Mouse (Mus musculus): ENCODE measurements around the gene 1810009A15Rik. TPM values are rescaled to one million over a fixed set of nuclear protein-coding genes. Genes with fewer than 3 reads are reported as not detected.

Gene 1810009A15Rik
- polyA plus RNA-seq, 1 experiment, result 175 TPM

GRCm38 (mm10) chr19:8914212-8914611 lies 25.6 kb downstream of the 1810009A15Rik start:
- H3K4me3 ChIP-seq (ENCODE audit: insufficient read depth, poor library complexity, severe bottlenecking), result no peak overlapping the region
- TF ChIP-seq MYOG (IDR thresholded peaks at IDR 0.05; ENCODE audit: control insufficient read depth, extremely low read depth, insufficient read length) (no peak), CEBPB (IDR thresholded peaks at IDR 0.05; ENCODE audit: low read depth) (no peak), CTCF (IDR thresholded peaks at IDR 0.05; ENCODE audit: control insufficient read depth, insufficient read depth, insufficient read length) (no peak), FOSL1 (IDR thresholded peaks at IDR 0.05; ENCODE audit: insufficient read depth, low read length, poor library complexity, severe bottlenecking) (no peak)
- no peaks in the 10 kb centered on the region for H3K79me3 ChIP-seq (ENCODE audit: low read depth)
- H3K27me3 ChIP-seq (ENCODE audit: control insufficient read depth, insufficient read depth, insufficient read length), result no peaks in the 10 kb centered on the region
- H3K36me3 ChIP-seq (ENCODE audit: control insufficient read depth, insufficient read depth), result peaks cover 80% of the 10 kb centered on the region
- H3ac ChIP-seq (ENCODE audit: control insufficient read depth, insufficient read length, low read depth), result no peak overlapping the region
- H3K79me2 ChIP-seq (ENCODE audit: control insufficient read depth, insufficient read depth), result no peaks in the 10 kb centered on the region

GRCm38 (mm10) chr19:8919000-8919399 lies 30.3 kb downstream of the 1810009A15Rik start:
- H3K4me3 ChIP-seq (ENCODE audit: insufficient read depth, poor library complexity, severe bottlenecking), result no peak overlapping the region
- peaks cover 56% of the 10 kb centered on the region for H3K36me3 ChIP-seq (ENCODE audit: control insufficient read depth, insufficient read depth)
- peaks cover 30% of the 10 kb centered on the region for H3K79me3 ChIP-seq (ENCODE audit: low read depth)
- TF ChIP-seq CTCF (IDR thresholded peaks at IDR 0.05; ENCODE audit: control insufficient read depth, insufficient read depth, insufficient read length) (no peak), USF1 (IDR thresholded peaks at IDR 0.05; ENCODE audit: low read depth) (no peak), MAX (IDR thresholded peaks at IDR 0.05) (no peak)
- no peak overlapping the region for H3ac ChIP-seq (ENCODE audit: control insufficient read depth, insufficient read length, low read depth)
- no peaks in the 10 kb centered on the region for H3K27me3 ChIP-seq (ENCODE audit: control insufficient read depth, insufficient read depth, insufficient read length)
- peaks cover 35% of the 10 kb centered on the region for H3K79me2 ChIP-seq (ENCODE audit: control insufficient read depth, insufficient read depth)

- H3K27me3 ChIP-seq (ENCODE audit: control insufficient read depth, insufficient read depth, insufficient read length), result no peaks in the 10 kb centered on the region
- H3K79me2 ChIP-seq (ENCODE audit: control insufficient read depth, insufficient read depth), result peaks cover 42% of the 10 kb centered on the region
- no peak for TF ChIP-seq FOSL1 (IDR thresholded peaks at IDR 0.05; ENCODE audit: insufficient read depth, low read length, poor library complexity, severe bottlenecking)
- no peak for TF ChIP-seq CEBPB (IDR thresholded peaks at IDR 0.05; ENCODE audit: low read depth)
- no peak for TF ChIP-seq MYOG (IDR thresholded peaks at IDR 0.05; ENCODE audit: control insufficient read depth, extremely low read depth, insufficient read length)
- no peak for TF ChIP-seq MYOD1 (IDR thresholded peaks at IDR 0.05; ENCODE audit: control insufficient read depth, insufficient read length, low read depth)
- no peak for TF ChIP-seq MAX (IDR thresholded peaks at IDR 0.05)
- TF ChIP-seq CTCF (IDR thresholded peaks at IDR 0.05; ENCODE audit: control insufficient read depth, insufficient read depth, insufficient read length), result no peak
- TF ChIP-seq USF1 (IDR thresholded peaks at IDR 0.05; ENCODE audit: low read depth), result no peak
- H3ac ChIP-seq (ENCODE audit: control insufficient read depth, insufficient read length, low read depth), result no peak overlapping the region
- peaks cover 49% of the 10 kb centered on the region for H3K36me3 ChIP-seq (ENCODE audit: control insufficient read depth, insufficient read depth)
- peaks cover 30% of the 10 kb centered on the region for H3K79me3 ChIP-seq (ENCODE audit: low read depth)
- no peak overlapping the region for H3K4me3 ChIP-seq (ENCODE audit: insufficient read depth, poor library complexity, severe bottlenecking)
Observed at GRCm38 (mm10) chr19:8919684-8920072, 31.0 kb downstream of the 1810009A15Rik start.

- Histone ChIP-seq H3K79me2 (ENCODE audit: control insufficient read depth, insufficient read depth) (peaks cover 42% of the 10 kb centered on the region), H3K36me3 (ENCODE audit: control insufficient read depth, insufficient read depth) (peaks cover 44% of the 10 kb centered on the region), H3ac (ENCODE audit: control insufficient read depth, insufficient read length, low read depth) (peak within 1 kb of the TSS; percentile 59), H3K79me3 (ENCODE audit: low read depth) (peaks cover 30% of the 10 kb centered on the region), H3K4me3 (ENCODE audit: insufficient read depth, poor library complexity, severe bottlenecking) (peak within 1 kb of the TSS; percentile 83), H3K27me3 (ENCODE audit: control insufficient read depth, insufficient read depth, insufficient read length) (no peaks in the 10 kb centered on the region)
- TF ChIP-seq MYOG (IDR thresholded peaks at IDR 0.05; ENCODE audit: control insufficient read depth, extremely low read depth, insufficient read length), result no peak
- peak; percentile 65 for TF ChIP-seq MAX (IDR thresholded peaks at IDR 0.05)
- TF ChIP-seq CEBPB (IDR thresholded peaks at IDR 0.05; ENCODE audit: low read depth), result no peak
Observed at GRCm38 (mm10) chr19:8920073-8920736, 31.6 kb downstream of the 1810009A15Rik start, which contains the start of gene B3gat3. B3gat3 (plus strand) TSS chr19:8920374.

GRCm38 (mm10) chr19:8920836-8921291 lies 32.2 kb downstream of the 1810009A15Rik start:
- H3K4me3 ChIP-seq (ENCODE audit: insufficient read depth, poor library complexity, severe bottlenecking), result peak overlapping the region; percentile 83
- peaks cover 42% of the 10 kb centered on the region for H3K79me2 ChIP-seq (ENCODE audit: control insufficient read depth, insufficient read depth)
- peaks cover 30% of the 10 kb centered on the region for H3K79me3 ChIP-seq (ENCODE audit: low read depth)
- H3ac ChIP-seq (ENCODE audit: control insufficient read depth, insufficient read length, low read depth), result peak overlapping the region; percentile 59
- peaks cover 37% of the 10 kb centered on the region for H3K36me3 ChIP-seq (ENCODE audit: control insufficient read depth, insufficient read depth)
- H3K27me3 ChIP-seq (ENCODE audit: control insufficient read depth, insufficient read depth, insufficient read length), result no peaks in the 10 kb centered on the region
- TF ChIP-seq MYOG (IDR thresholded peaks at IDR 0.05; ENCODE audit: control insufficient read depth, extremely low read depth, insufficient read length), result no peak
- TF ChIP-seq USF1 (IDR thresholded peaks at IDR 0.05; ENCODE audit: low read depth), result peak; percentile 99

GRCm38 (mm10) chr19:8921741-8922140 lies 33.1 kb downstream of the 1810009A15Rik start:
- no peak overlapping the region for H3K4me3 ChIP-seq (ENCODE audit: insufficient read depth, poor library complexity, severe bottlenecking)
- peaks cover 28% of the 10 kb centered on the region for H3K36me3 ChIP-seq (ENCODE audit: control insufficient read depth, insufficient read depth)
- H3K79me2 ChIP-seq (ENCODE audit: control insufficient read depth, insufficient read depth), result peaks cover 42% of the 10 kb centered on the region
- no peak for TF ChIP-seq FOSL1 (IDR thresholded peaks at IDR 0.05; ENCODE audit: insufficient read depth, low read length, poor library complexity, severe bottlenecking)
- no peak for TF ChIP-seq CTCF (IDR thresholded peaks at IDR 0.05; ENCODE audit: control insufficient read depth, insufficient read depth, insufficient read length)
- TF ChIP-seq USF1 (IDR thresholded peaks at IDR 0.05; ENCODE audit: low read depth), result no peak
- no peak for TF ChIP-seq MYOD1 (IDR thresholded peaks at IDR 0.05; ENCODE audit: control insufficient read depth, insufficient read length, low read depth)
- TF ChIP-seq MAX (IDR thresholded peaks at IDR 0.05), result no peak
- no peak for TF ChIP-seq MYOG (IDR thresholded peaks at IDR 0.05; ENCODE audit: control insufficient read depth, extremely low read depth, insufficient read length)
- TF ChIP-seq CEBPB (IDR thresholded peaks at IDR 0.05; ENCODE audit: low read depth), result no peak
- H3K27me3 ChIP-seq (ENCODE audit: control insufficient read depth, insufficient read depth, insufficient read length), result no peaks in the 10 kb centered on the region
- H3K79me3 ChIP-seq (ENCODE audit: low read depth), result peaks cover 30% of the 10 kb centered on the region
- no peak overlapping the region for H3ac ChIP-seq (ENCODE audit: control insufficient read depth, insufficient read length, low read depth)

Data from C2C12 (cell line).